Mouse (Mus musculus) lung, adult 2 months (tissue): Measurements from ENCODE around the gene Parvb.

Experiments
- CTCF ChIP-seq: fragments of 200-500 bp; IDR thresholded peaks from 2 replicates; pipeline ENCODE4 v1.5.1; 2011; ENCODE audit warnings: mild to moderate bottlenecking, low read length, control low read depth; ENCODE audit not compliant: insufficient read depth
- POLR2A ChIP-seq: fragments of 200-500 bp; IDR thresholded peaks from 2 replicates; pipeline ENCODE4 v1.6.1; 2011; ENCODE audit warnings: low read depth, mild to moderate bottlenecking, control low read depth, low read length, borderline replicate concordance; ENCODE audit errors: extremely low read depth

DNA sequence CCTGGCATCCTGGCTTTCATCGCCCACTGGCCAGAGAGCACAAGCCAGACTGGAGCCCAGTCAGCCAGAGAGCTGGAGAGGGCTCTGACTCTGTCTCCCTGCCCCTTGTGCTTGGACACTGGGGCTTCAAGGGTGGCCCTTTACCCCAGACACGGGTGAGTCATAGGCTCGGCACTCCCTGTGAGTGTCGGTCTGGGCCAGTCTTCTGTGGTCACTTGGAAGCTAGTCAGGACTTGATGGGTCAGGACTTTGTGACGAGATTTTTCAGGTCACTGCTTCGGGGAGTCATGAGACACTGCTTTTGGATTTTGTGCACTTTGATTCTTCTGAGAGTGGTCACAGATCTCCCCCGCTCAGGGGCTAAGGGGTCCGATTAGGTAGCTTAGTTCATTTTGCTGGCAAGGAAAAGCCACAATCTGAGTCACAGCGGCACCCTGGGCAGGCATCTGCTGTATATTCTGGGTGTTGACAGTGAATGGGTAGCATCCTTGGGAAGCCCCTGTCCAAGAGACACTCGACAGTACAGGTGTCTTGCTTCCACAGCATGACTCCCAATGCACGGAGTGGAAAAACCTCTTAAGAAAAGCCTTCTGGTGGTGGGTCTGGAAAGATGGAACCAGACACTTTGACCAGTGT is 49.0 kb downstream of the Parvb start:
- no peak for TF ChIP-seq CTCF
- TF ChIP-seq POLR2A = no peak
